Mouse (Mus musculus) hindbrain, embryonic 15.5 days (tissue): ENCODE results near the gene Tbc1d22a. TPM values are rescaled to one million over a fixed set of nuclear protein-coding genes. Genes with fewer than 3 reads are reported as not detected.

ENCODE experiments used
- ATAC-seq: fragments of 200-750 bp; cut with Nextera tagmentation; 2 replicates; pipeline ENCODE4 v1.8.0; 2017; ENCODE audit warnings: low read depth, moderate number of reproducible peaks, moderate TSS enrichment; ENCODE audit not compliant: low FRiP score
- H3K27ac ChIP-seq: fragments of 300-500 bp; sonication (generic); replicated peaks from 2 replicates; pipeline ENCODE4 v1.5.1; 2015; ENCODE audit warnings: mild to moderate bottlenecking, inconsistent platforms
- H3K27me3 ChIP-seq: fragments of 300-500 bp; sonication (generic); 2 replicates; pipeline ENCODE4 v1.6.1; 2015; ENCODE audit warnings: control low read depth, inconsistent platforms
- H3K36me3 ChIP-seq: fragments of 300-500 bp; sonication (generic); 2 replicates; pipeline ENCODE4 v1.6.1; 2015; ENCODE audit warnings: control low read depth, inconsistent platforms
- H3K4me1 ChIP-seq: fragments of 300-500 bp; sonication (generic); replicated peaks from 2 replicates; pipeline ENCODE4 v1.6.1; 2015; ENCODE audit warnings: control low read depth, inconsistent platforms
- H3K4me2 ChIP-seq: fragments of 300-500 bp; sonication (generic); 2 replicates; pipeline ENCODE4 v1.6.1; 2015; ENCODE audit warnings: moderate library complexity, mild to moderate bottlenecking, inconsistent platforms
- H3K4me3 ChIP-seq: fragments of 300-500 bp; sonication (generic); 2 replicates; pipeline ENCODE4 v1.5.1; 2015; ENCODE audit warnings: mild to moderate bottlenecking, inconsistent platforms
- H3K9ac ChIP-seq: fragments of 300-500 bp; sonication (generic); 2 replicates; pipeline ENCODE4 v1.6.1; 2015; ENCODE audit warnings: inconsistent platforms
- H3K9me3 ChIP-seq: fragments of 300-500 bp; sonication (generic); 2 replicates; pipeline ENCODE4 v1.6.1; 2016; ENCODE audit warnings: control low read depth, inconsistent platforms
- WGBS: fragments of 180-500 bp; shearing (Covaris S2); methylation state at CpG from one replicate; pipeline ENCODE4 v1.1.7; 2015; 5-methylcytosine and 5-hydroxymethylcytosine counted together
- polyA plus RNA-seq: library from polyadenylated mRNA; unstranded; fragments of >200 nt; fragmentation: Nextera tagmentation; extraction: Ambion mirVana; gene quantifications from 2 replicates; pipeline ENCODE4 v1.2.1, GENCODE M21; 2015

The Tbc1d22a gene
- polyA plus RNA-seq, 1 experiment from 2014 or later = 13.2 TPM

DNA sequence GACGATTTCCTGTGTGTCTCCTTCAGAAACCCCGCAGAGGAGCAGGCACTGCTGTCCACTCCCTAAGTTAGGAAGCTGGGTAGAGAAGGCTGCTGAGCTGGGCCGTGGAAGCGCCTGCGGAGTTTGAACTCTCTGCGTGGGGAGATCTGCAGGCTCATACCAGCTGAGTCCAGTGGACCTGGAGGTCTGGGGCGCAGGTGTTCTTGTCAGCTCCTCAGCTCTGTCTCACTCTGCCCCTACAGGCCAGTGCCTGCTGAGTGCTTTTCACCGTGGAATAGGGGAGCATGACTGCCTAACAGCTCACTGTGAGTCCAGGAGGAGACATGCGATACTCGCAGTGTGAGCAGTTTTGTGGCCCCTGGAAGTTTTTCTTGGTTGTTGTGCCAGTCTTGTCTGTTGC lies 123.5 kb downstream of the Tbc1d22a start:
- H3K27me3 ChIP-seq = no peaks in the 10 kb centered on the region
- peaks cover 16% of the 10 kb centered on the region for H3K4me1 ChIP-seq
- ATAC-seq = no peak
- H3K36me3 ChIP-seq = no peaks in the 10 kb centered on the region
- no peak overlapping the region for H3K27ac ChIP-seq
- no peak overlapping the region for H3K4me3 ChIP-seq
- 73% methylated on average over 10 of the region's 10 CpGs for WGBS
- H3K9me3 ChIP-seq = no peaks in the 10 kb centered on the region
- H3K9ac ChIP-seq = no peak overlapping the region
- H3K4me2 ChIP-seq = no peak overlapping the region

GRCm38 (mm10) chr15:86339736-86340135 lies 125.5 kb downstream of the Tbc1d22a start:
- Histone ChIP-seq H3K27me3 (no peaks in the 10 kb centered on the region), H3K9ac (no peak overlapping the region), H3K27ac (no peak overlapping the region), H3K4me3 (no peak overlapping the region), H3K9me3 (no peaks in the 10 kb centered on the region), H3K4me2 (no peak overlapping the region), H3K4me1 (peaks cover 18% of the 10 kb centered on the region), H3K36me3 (no peaks in the 10 kb centered on the region)
- WGBS = 68% methylated on average over 2 of the region's 2 CpGs
- ATAC-seq = no peak

DNA sequence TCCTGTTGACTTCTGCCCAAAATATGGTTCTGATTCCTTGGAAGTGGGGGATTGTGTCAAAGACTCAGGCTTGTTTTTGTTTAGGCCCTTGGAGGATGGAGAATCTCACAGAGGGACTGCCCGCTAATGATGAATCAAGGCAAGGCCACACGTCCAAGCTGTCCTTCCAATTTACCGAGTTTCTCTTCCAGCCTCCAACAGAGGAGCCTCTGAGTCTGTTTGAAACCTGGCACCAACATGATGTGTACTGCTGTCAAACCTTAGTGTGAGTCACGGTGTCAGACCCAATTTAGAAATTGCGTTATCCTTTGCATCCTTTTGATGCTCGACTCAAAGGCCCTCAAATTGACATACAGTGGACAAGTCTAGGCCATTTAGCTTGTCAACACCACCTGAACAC lies 126.5 kb downstream of the Tbc1d22a start:
- no peak overlapping the region for H3K4me3 ChIP-seq

DNA sequence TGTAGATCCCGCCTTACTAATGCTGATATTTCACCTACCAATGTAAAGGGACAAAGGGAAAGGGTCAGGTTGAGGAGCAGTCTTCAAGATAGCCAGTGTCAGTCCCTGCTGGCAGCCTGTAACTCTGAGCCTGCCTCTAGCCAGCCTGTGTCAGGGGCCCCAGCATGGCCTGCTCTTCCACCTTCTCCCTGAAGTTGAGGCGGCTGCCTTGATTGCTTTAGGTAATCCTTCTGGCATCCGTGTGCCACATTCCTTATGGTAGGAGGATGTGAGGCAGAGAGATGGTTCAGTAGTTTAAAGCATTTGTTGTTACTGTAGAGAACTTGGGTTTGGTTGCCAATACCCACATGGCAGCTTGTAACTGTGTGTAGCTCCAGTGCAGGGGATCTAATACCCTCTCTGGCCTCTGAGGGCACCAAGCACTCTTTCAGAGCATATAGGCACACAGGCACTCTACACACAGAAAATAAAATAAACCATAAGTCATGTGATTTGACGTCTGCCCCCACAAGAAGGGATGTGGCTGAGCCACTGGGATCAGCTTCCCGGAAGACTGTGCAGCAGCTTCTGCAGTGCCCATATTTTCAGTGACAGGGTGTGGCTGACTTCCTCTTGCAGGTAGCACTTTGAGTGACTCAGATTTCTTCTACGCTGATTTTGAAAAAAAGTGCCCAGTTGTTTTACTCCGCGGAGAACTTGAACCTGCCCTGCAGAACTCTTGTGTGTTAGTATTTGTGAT lies 128.5 kb downstream of the Tbc1d22a start:
- Histone ChIP-seq H3K4me2 (no peak overlapping the region), H3K9me3 (no peaks in the 10 kb centered on the region), H3K9ac (no peak overlapping the region), H3K36me3 (no peaks in the 10 kb centered on the region), H3K27ac (no peak overlapping the region), H3K4me1 (peaks cover 42% of the 10 kb centered on the region), H3K4me3 (no peak overlapping the region), H3K27me3 (no peaks in the 10 kb centered on the region)
- no peak for ATAC-seq
- 90% methylated on average over 8 of the region's 8 CpGs for WGBS

More for the DNA sequence above, 126.5 kb downstream of the Tbc1d22a start:
- peaks cover 28% of the 10 kb centered on the region for H3K4me1 ChIP-seq
- no peak overlapping the region for H3K27ac ChIP-seq
- ATAC-seq = no peak
- no peaks in the 10 kb centered on the region for H3K27me3 ChIP-seq
- H3K4me2 ChIP-seq = no peak overlapping the region
- no peaks in the 10 kb centered on the region for H3K9me3 ChIP-seq
- H3K9ac ChIP-seq = no peak overlapping the region
- WGBS = 86% methylated on average over 6 of the region's 6 CpGs
- no peaks in the 10 kb centered on the region for H3K36me3 ChIP-seq

- H3K4me1 ChIP-seq = peaks cover 44% of the 10 kb centered on the region
- ATAC-seq = peak; percentile 21; the same call in 1 of the 2 replicates
- peak overlapping the region; percentile 49; the same call in 1 of the 2 replicates for H3K27ac ChIP-seq
- H3K4me2 ChIP-seq = no peak overlapping the region
- 40% methylated on average over 8 of the region's 8 CpGs for WGBS
- no peak overlapping the region for H3K9ac ChIP-seq
- no peaks in the 10 kb centered on the region for H3K27me3 ChIP-seq
- H3K4me3 ChIP-seq = no peak overlapping the region
- no peaks in the 10 kb centered on the region for H3K9me3 ChIP-seq
- H3K36me3 ChIP-seq = no peaks in the 10 kb centered on the region
Observed at GRCm38 (mm10) chr15:86344906-86345331, 130.7 kb downstream of the Tbc1d22a start.

GRCm38 (mm10) chr15:86345907-86346306 lies 131.6 kb downstream of the Tbc1d22a start:
- H3K4me2 ChIP-seq = no peak overlapping the region
- no peak overlapping the region for H3K4me3 ChIP-seq
- no peak overlapping the region for H3K9ac ChIP-seq
- H3K27me3 ChIP-seq = no peaks in the 10 kb centered on the region
- WGBS = 72% methylated on average over 9 of the region's 9 CpGs
- ATAC-seq = no peak
- H3K4me1 ChIP-seq = peaks cover 44% of the 10 kb centered on the region
- H3K27ac ChIP-seq = peak overlapping the region; percentile 43
- no peaks in the 10 kb centered on the region for H3K36me3 ChIP-seq
- H3K9me3 ChIP-seq = no peaks in the 10 kb centered on the region

DNA sequence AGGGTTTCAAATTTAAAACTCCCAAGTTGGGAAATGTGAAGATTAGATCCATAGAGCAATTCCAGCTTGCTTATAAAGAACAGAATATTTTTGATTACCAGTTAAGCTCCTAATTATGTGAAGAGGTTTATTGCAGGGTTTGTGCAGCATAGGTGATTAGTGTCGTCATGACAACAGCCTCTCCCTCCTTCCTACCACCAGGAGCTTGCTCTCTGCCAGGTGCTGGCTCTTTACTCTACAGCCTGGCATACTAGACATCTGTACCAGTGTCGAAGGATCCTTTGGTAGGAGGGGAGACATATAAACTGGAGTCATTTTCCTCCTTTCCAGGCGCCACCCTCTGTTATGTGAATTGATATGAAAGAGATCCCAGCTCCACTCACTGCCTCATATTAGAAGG lies 132.3 kb downstream of the Tbc1d22a start:
- Histone ChIP-seq H3K36me3 (no peaks in the 10 kb centered on the region), H3K4me2 (no peak overlapping the region), H3K27me3 (no peaks in the 10 kb centered on the region), H3K27ac (peak overlapping the region; percentile 43), H3K9me3 (no peaks in the 10 kb centered on the region), H3K4me3 (no peak overlapping the region), H3K4me1 (peaks cover 44% of the 10 kb centered on the region), H3K9ac (no peak overlapping the region)
- ATAC-seq = peak; percentile 59; the same call in 1 of the 2 replicates
- WGBS = 54% methylated on average over 3 of the region's 3 CpGs

- Histone ChIP-seq H3K4me1 (0 out of 2 replicates have a peak, but pooled peaks cover 6% of the 10 kb centered on the region), H3K27ac (no peak overlapping the region), H3K9ac (no peak overlapping the region), H3K36me3 (no peaks in the 10 kb centered on the region), H3K4me2 (no peak overlapping the region), H3K4me3 (no peak overlapping the region), H3K9me3 (no peaks in the 10 kb centered on the region), H3K27me3 (no peaks in the 10 kb centered on the region)
- ATAC-seq = no peak
- WGBS = 76% methylated on average over 2 of the region's 2 CpGs
Observed at GRCm38 (mm10) chr15:86354932-86355331, 140.7 kb downstream of the Tbc1d22a start.

- H3K27me3 ChIP-seq = no peaks in the 10 kb centered on the region
- no peak overlapping the region for H3K4me3 ChIP-seq
- H3K36me3 ChIP-seq = no peaks in the 10 kb centered on the region
- no peaks in the 10 kb centered on the region for H3K9me3 ChIP-seq
- H3K9ac ChIP-seq = no peak overlapping the region
- no peak overlapping the region for H3K4me2 ChIP-seq
- ATAC-seq = no peak
- H3K4me1 ChIP-seq = 0 out of 2 replicates have a peak, but pooled peaks cover 6% of the 10 kb centered on the region
- H3K27ac ChIP-seq = no peak overlapping the region
- 74% methylated on average over 2 of the region's 2 CpGs for WGBS
Observed at GRCm38 (mm10) chr15:86355857-86356256, 141.6 kb downstream of the Tbc1d22a start.

DNA sequence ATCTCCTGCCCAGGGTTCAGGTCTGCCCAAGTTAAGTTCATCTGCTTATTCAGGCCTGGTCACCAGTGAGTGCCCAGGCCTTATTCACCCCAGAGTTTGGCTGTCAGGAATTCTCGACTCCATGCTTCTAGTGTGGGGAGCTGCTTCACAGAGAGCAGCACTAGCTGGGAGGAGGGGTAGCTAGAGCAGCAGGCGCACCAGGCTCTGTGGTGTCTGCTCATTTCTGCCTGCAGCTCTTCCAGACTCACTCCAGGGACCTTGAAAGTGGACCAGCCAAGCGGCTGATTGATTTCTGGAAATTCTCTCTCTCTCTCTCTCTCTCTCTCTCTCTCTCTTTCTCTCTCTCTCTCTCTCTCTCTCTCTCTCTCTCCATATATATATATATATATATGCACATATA lies 146.1 kb downstream of the Tbc1d22a start:
- ATAC-seq = no peak
- Histone ChIP-seq H3K4me2 (no peak overlapping the region), H3K9me3 (no peaks in the 10 kb centered on the region), H3K27me3 (no peaks in the 10 kb centered on the region), H3K36me3 (no peaks in the 10 kb centered on the region), H3K9ac (no peak overlapping the region), H3K27ac (no peak overlapping the region), H3K4me3 (no peak overlapping the region), H3K4me1 (peaks cover 34% of the 10 kb centered on the region)
- 49% methylated on average over 3 of the region's 3 CpGs for WGBS

DNA sequence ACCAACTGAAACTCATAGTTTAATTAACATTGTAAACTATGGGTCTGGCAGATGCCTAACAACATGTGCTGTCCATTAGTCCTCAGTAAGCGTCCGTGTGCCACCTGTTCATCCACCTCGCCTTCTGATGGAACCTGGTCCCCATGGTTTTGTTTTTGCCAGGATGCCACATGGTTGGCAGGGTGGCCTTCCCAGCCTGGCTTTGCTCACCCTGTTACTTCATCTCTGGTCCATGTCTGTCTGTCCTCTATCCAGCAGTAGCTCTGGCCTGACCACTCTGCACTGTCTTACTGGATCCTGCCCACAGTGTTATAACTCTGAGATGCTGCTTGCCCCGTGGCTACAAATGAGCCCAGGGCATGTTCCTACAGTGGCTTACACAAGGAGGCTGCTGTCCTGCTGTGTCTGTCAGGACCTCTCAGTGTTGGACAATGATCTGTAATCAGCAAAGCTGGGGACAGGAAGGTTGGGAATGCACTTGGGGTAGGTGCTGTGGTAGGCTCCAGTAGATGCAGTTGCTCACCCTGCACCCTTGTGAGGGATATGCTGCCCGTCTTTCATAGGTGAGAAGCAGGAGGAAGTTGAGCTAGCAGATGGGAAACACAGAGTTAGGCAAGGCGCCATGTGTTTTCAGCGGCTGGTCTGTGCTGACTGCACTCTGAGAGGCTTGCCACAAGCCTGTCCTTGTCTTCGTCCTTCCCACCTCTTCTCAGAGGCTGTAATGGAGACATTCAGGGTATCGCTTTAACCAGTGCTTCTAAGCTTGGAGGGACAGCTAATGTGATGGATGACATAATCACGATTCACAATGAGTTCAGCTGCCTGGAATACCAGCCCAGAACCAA lies 148.3 kb downstream of the Tbc1d22a start:
- no peaks in the 10 kb centered on the region for H3K36me3 ChIP-seq
- H3K9me3 ChIP-seq = no peaks in the 10 kb centered on the region
- H3K4me3 ChIP-seq = no peak overlapping the region
- H3K4me1 ChIP-seq = peaks cover 56% of the 10 kb centered on the region
- H3K9ac ChIP-seq = no peak overlapping the region
- no peaks in the 10 kb centered on the region for H3K27me3 ChIP-seq
- WGBS = 60% methylated on average over 10 of the region's 10 CpGs
- ATAC-seq = peak; percentile 28; the same call in 1 of the 2 replicates
- H3K27ac ChIP-seq = peak overlapping the region; percentile 64
- no peak overlapping the region for H3K4me2 ChIP-seq

DNA sequence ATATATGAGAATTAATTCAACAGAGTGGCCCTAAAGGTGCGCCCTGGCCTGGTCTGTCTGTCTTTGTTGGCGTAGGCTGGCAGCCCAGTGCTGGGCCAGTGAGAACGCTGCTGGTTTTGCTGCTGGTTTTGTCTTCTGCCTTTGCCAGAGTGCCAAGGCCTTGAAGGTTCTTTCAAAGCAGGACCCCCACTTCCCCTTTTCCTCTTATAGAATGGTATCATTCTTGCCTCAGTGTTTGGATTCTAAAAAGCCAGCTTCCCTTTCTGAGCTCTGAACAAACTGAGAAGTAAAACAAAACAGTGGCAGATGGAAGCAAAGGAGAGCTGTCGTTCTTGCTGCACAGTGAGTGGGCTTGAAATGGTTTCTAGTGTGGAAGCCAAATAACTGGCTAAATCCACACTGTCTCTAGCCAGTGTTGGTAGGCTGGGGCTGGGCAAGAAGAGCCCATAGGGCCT lies 149.6 kb downstream of the Tbc1d22a start:
- WGBS = 65% methylated on average over 4 of the region's 4 CpGs
- Histone ChIP-seq H3K9ac (no peak overlapping the region), H3K9me3 (no peaks in the 10 kb centered on the region), H3K27ac (peak overlapping the region; percentile 64), H3K4me3 (no peak overlapping the region), H3K27me3 (no peaks in the 10 kb centered on the region), H3K4me1 (peaks cover 62% of the 10 kb centered on the region), H3K4me2 (no peak overlapping the region), H3K36me3 (no peaks in the 10 kb centered on the region)
- no peak for ATAC-seq
